Mouse (Mus musculus) hindbrain, embryonic 16.5 days (tissue): ENCODE data around the gene Meis2. TPM values are rescaled to one million over a fixed set of nuclear protein-coding genes. Genes with fewer than 3 reads are reported as not detected.

Experiments
- ATAC-seq: fragments of 200-750 bp; cut with Nextera tagmentation; 2 replicates; pipeline ENCODE4 v1.8.0; 2017; ENCODE audit warnings: moderate TSS enrichment, moderate library complexity
- H3K27ac ChIP-seq: fragments of 300-500 bp; sonication (generic); 2 replicates; pipeline ENCODE4 v1.5.1; 2014; ENCODE audit warnings: low read depth, mild to moderate bottlenecking, control low read depth, low read length, moderate library complexity
- H3K27me3 ChIP-seq: fragments of 300-500 bp; sonication (generic); replicated peaks from 2 replicates; pipeline ENCODE4 v1.6.1; 2014; ENCODE audit warnings: low read length; ENCODE audit not compliant: control insufficient read depth, insufficient read depth
- H3K36me3 ChIP-seq: fragments of 300-500 bp; sonication (generic); 2 replicates; pipeline ENCODE4 v1.6.1; 2014; ENCODE audit warnings: mild to moderate bottlenecking, low read length, moderate library complexity, mixed read lengths; ENCODE audit not compliant: control insufficient read depth, insufficient read depth
- H3K4me1 ChIP-seq: fragments of 300-500 bp; sonication (generic); 2 replicates; pipeline ENCODE4 v1.6.1; 2014; ENCODE audit warnings: low read depth, low read length; ENCODE audit not compliant: control insufficient read depth, insufficient read depth
- H3K4me2 ChIP-seq: fragments of 300-500 bp; sonication (generic); 2 replicates; pipeline ENCODE4 v1.6.1; 2014; ENCODE audit warnings: mild to moderate bottlenecking, low read length, control low read depth, moderate library complexity
- H3K4me3 ChIP-seq: fragments of 300-500 bp; sonication (generic); 2 replicates; pipeline ENCODE4 v1.5.1; 2014; ENCODE audit warnings: mild to moderate bottlenecking, low read length, control low read depth, moderate library complexity
- H3K9ac ChIP-seq: fragments of 300-500 bp; sonication (generic); 2 replicates; pipeline ENCODE4 v1.6.1; 2014; ENCODE audit warnings: low read depth, mild to moderate bottlenecking, control low read depth, low read length, moderate library complexity
- H3K9me3 ChIP-seq: fragments of 300-500 bp; sonication (generic); 2 replicates; pipeline ENCODE4 v1.6.1; 2014; ENCODE audit warnings: mild to moderate bottlenecking, low read length, moderate library complexity; ENCODE audit not compliant: control insufficient read depth
- WGBS: fragments of 180-500 bp; shearing (Covaris S2); extraction: QIAGEN DNeasy Blood & Tissue Kit; methylation state at CpG from one replicate; pipeline ENCODE4 v1.1.7; 2014; 5-methylcytosine and 5-hydroxymethylcytosine counted together
- polyA plus RNA-seq: library from polyadenylated mRNA; unstranded; fragments of >200 nt; fragmentation: Nextera tagmentation; extraction: Ambion mirVana; gene quantifications from 2 replicates; pipeline ENCODE4 v1.2.1, GENCODE M21; 2015

Gene Meis2
- polyA plus RNA-seq, 1 experiment from 2014 or later, result 128 TPM

DNA sequence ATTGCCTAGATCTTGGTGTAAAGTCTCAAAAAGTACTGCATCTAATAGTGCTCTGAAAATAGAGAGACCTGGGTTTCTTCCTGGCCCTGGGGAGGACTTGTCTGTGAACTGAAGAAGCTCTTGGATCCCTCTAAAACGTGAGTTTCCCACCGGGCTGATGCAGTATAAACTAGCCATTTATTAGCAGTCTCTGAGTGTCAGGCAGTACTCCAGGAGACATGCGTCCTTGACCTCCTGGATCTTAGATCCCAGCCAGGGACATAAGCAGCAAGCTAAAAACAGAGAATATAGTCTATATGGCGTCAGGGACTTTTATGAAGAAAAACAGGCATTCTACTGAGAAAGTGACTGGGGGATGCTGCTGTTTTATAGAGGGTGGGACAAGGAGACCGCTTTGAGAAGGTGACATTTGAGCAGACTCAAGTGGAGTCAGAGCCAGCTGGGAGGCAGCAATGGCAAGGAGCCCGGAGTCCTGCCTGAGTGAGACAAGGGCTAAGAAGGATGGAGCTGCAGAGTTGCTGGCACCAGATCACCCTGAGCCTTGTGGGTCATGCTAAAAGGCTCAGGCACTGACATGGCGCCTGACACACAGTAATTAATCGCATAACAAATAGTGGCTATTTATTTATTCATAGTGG lies 126.6 kb downstream of the Meis2 start:
- Histone ChIP-seq H3K36me3 (no peaks in the 10 kb centered on the region), H3K9me3 (no peaks in the 10 kb centered on the region), H3K4me1 (peaks cover 5% of the 10 kb centered on the region; the same call in 1 of the 2 replicates), H3K27ac (peak overlapping the region; percentile 60; the same call in 1 of the 2 replicates), H3K4me2 (no peak overlapping the region), H3K9ac (no peak overlapping the region), H3K27me3 (no peaks in the 10 kb centered on the region), H3K4me3 (no peak overlapping the region)
- WGBS, result 54% methylated on average over 8 of the region's 8 CpGs
- peak; percentile 90 for ATAC-seq

DNA sequence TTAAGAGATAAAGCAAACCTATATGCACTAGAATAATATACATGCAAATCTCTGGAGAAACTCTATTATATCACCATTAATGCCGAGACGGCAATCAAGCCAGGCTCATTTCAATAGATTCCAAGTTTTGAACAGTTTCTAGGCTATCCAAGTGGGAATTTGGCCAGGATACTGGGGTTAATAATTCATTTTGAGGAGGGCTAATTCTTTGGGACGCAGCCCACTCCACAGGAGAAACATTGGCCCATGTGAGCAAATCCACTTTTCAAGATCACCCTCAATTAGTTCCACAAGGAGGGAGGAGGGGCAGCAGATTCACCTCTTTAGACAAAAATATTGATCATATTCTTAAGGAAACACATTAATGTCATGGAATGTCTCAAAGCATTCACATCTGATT lies 127.3 kb downstream of the Meis2 start:
- no peak overlapping the region for H3K9ac ChIP-seq
- H3K4me1 ChIP-seq, result peaks cover 5% of the 10 kb centered on the region; the same call in 1 of the 2 replicates
- no peaks in the 10 kb centered on the region for H3K27me3 ChIP-seq
- H3K36me3 ChIP-seq, result no peaks in the 10 kb centered on the region
- no peak overlapping the region; the same call in 1 of the 2 replicates for H3K27ac ChIP-seq
- no peak overlapping the region for H3K4me3 ChIP-seq
- H3K4me2 ChIP-seq, result no peak overlapping the region
- WGBS, result 52% methylated on average over 3 of the region's 3 CpGs
- peak; percentile 43; the same call in 1 of the 2 replicates for ATAC-seq
- no peaks in the 10 kb centered on the region for H3K9me3 ChIP-seq

DNA sequence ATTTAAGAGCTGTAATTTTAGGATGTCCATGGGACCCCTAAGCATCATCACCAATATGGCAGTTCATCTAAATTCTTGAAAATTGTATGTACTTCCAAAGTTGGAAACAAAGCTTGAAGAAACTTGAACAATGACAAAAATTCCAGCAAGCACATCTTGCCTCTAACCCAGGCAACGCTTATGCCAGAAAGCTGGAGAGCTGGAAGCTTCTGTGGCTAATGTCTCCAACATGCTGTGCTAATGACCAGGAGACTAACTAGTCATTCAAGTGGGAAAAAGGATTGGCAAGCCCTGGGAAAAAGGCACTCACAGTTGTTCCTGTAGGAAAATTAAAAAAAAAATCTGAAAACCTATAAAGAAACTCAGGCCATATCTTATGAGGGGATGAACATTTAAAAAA lies 127.7 kb downstream of the Meis2 start:
- Histone ChIP-seq H3K4me3 (no peak overlapping the region), H3K4me2 (no peak overlapping the region), H3K27ac (no peak overlapping the region), H3K4me1 (peaks cover 5% of the 10 kb centered on the region; the same call in 1 of the 2 replicates), H3K27me3 (no peaks in the 10 kb centered on the region), H3K9me3 (no peaks in the 10 kb centered on the region), H3K36me3 (no peaks in the 10 kb centered on the region), H3K9ac (no peak overlapping the region)
- 54% methylated on average over 1 of the region's 1 CpGs for WGBS
- no peak for ATAC-seq

DNA sequence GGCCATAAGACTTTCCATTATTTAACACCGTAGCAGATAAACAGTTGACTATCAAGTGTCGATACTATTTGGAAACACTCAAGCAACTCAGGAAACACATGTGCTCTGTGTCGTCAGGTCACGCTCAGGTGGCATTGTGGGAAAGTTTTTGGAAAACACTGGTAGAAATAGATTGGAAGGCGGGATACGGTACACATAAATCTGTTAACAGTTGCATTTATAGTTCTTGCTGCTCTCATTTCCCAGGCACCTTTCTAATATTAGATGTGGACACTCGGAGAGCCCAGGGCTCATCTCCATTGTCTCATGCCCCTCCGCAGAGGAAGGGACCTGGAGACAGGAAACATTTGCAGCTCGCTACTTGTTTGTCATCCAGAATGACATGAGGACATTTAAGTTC lies 128.9 kb downstream of the Meis2 start:
- Histone ChIP-seq H3K9me3 (no peaks in the 10 kb centered on the region), H3K4me3 (no peak overlapping the region), H3K4me1 (peaks cover 5% of the 10 kb centered on the region; the same call in 1 of the 2 replicates), H3K9ac (no peak overlapping the region), H3K4me2 (no peak overlapping the region), H3K27me3 (no peaks in the 10 kb centered on the region), H3K27ac (no peak overlapping the region), H3K36me3 (no peaks in the 10 kb centered on the region)
- WGBS, result 95% methylated on average over 9 of the region's 9 CpGs
- no peak for ATAC-seq

DNA sequence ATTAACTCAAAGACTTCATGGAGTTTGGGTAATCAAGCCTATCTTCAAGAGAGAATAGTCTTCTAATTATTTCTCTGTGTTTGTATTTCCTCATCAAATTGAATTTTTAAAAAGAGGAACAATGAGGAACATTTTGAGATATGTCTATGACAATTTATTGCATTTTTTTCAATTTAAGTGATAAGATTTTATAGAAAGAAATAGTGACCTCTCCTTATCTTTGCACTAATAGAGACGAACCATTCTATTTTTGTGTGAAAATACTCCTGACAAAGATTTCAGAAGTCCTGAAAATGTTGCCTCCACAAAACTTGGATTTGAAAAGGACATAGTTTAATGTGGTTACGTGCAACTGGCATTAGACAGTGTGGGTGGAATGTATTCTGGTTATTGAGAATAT lies 131.3 kb downstream of the Meis2 start:
- no peaks in the 10 kb centered on the region for H3K27me3 ChIP-seq
- no peak overlapping the region for H3K4me2 ChIP-seq
- WGBS, result 86% methylated on average over 2 of the region's 2 CpGs
- ATAC-seq, result no peak
- no peak overlapping the region for H3K9ac ChIP-seq
- H3K9me3 ChIP-seq, result no peaks in the 10 kb centered on the region
- no peak overlapping the region for H3K4me3 ChIP-seq
- H3K36me3 ChIP-seq, result no peaks in the 10 kb centered on the region
- no peak overlapping the region for H3K27ac ChIP-seq
- peaks cover 5% of the 10 kb centered on the region; the same call in 1 of the 2 replicates for H3K4me1 ChIP-seq

DNA sequence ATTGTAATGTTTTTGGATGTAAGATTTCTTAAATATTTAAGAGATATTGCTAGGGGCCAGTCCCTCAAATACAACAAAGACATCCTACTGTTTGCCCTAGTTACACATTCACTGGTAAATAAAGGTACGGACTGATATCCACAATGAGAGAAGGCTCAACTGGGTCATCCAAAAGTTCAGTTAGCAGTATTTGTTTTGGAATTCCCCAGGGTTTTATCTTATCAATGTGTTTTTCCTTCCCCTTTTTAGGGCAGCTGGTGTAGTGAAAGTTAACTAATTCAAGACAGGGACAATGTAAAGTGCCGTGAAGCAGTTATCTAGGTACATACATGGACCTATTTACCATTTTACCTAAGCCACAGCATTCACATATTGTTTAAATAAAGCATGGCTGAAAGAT lies 132.4 kb downstream of the Meis2 start:
- peaks cover 2% of the 10 kb centered on the region; the same call in 1 of the 2 replicates for H3K4me1 ChIP-seq
- ATAC-seq, result no peak
- 70% methylated on average over 2 of the region's 2 CpGs for WGBS

DNA sequence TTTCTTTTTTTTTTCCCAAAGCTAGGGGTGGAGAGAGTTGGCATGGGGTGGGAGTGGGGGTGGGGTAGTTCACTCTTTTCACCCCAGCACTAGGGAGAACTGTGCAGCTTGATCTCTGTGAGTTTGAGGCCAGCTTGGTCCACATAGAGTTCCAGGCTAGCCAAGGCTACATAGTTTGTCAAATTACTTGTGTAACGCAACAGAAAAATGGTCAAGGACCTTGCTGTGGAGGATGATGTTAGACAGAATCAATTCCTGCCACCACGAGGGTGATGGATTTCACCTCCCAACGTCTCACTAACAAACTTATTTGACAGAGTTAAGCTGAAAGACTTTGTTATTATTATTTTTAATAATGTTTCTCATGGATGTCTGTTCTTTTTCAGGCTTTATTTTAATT lies 139.9 kb downstream of the Meis2 start:
- no peak overlapping the region for H3K4me2 ChIP-seq
- no peak overlapping the region for H3K27ac ChIP-seq
- no peaks in the 10 kb centered on the region for H3K36me3 ChIP-seq
- no peaks in the 10 kb centered on the region for H3K27me3 ChIP-seq
- no peaks in the 10 kb centered on the region for H3K9me3 ChIP-seq
- WGBS, result 71% methylated on average over 3 of the region's 3 CpGs
- no peak overlapping the region for H3K4me3 ChIP-seq
- no peak overlapping the region for H3K9ac ChIP-seq
- no peak for ATAC-seq
- H3K4me1 ChIP-seq, result peaks cover 4% of the 10 kb centered on the region

More for the DNA sequence above, 132.4 kb downstream of the Meis2 start:
- Histone ChIP-seq H3K27me3 (no peaks in the 10 kb centered on the region), H3K27ac (no peak overlapping the region), H3K4me3 (no peak overlapping the region), H3K9me3 (no peaks in the 10 kb centered on the region), H3K36me3 (no peaks in the 10 kb centered on the region), H3K9ac (no peak overlapping the region), H3K4me2 (no peak overlapping the region)

DNA sequence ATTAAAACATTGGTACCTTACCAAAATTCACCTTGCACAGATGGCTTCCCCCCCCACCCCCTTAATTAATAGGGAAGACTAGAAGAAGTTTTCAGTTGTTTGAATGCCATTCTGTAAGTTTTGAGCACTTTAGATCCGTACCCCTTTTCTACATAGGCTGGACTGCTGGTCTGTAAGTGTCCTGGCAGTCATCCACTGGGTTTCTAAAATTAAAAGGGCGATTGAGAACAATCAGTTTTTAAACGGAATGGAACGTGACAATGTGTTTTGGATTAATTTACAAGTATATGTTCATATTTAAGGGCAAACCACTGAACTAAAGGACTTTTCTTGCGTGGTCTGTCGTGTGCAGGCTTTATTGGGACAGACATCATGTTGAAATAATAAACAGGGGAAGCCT lies 141.2 kb downstream of the Meis2 start:
- WGBS, result 71% methylated on average over 6 of the region's 6 CpGs

DNA sequence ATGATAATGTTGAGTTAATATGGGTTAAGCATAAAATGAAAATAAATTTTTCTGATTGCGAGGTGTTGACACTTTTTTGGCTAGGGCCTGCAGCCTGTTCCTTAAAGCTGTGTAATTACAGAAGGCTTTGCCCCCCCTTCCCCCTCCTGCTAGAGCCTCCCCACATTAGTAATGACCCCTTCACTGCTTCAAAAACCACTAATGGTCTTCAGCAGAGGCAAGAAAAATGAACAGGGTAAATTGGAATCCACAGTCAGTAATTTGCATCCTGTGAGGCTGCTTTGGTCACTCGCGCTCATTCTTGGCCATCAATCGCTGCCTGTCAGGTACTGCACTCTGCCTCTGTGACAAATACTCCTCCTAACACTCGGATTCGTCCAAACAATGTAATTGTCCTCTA lies 142.4 kb downstream of the Meis2 start:
- Histone ChIP-seq H3K4me3 (no peak overlapping the region), H3K4me1 (peaks cover 4% of the 10 kb centered on the region), H3K4me2 (no peak overlapping the region), H3K27me3 (no peaks in the 10 kb centered on the region), H3K9me3 (no peaks in the 10 kb centered on the region), H3K27ac (peak overlapping the region; percentile 24; the same call in 1 of the 2 replicates), H3K9ac (no peak overlapping the region), H3K36me3 (no peaks in the 10 kb centered on the region)
- no peak for ATAC-seq
- WGBS, result 27% methylated on average over 6 of the region's 6 CpGs

More for the DNA sequence above, 141.2 kb downstream of the Meis2 start:
- H3K9ac ChIP-seq, result no peak overlapping the region
- no peaks in the 10 kb centered on the region for H3K36me3 ChIP-seq
- H3K9me3 ChIP-seq, result no peaks in the 10 kb centered on the region
- peaks cover 4% of the 10 kb centered on the region for H3K4me1 ChIP-seq
- H3K27me3 ChIP-seq, result no peaks in the 10 kb centered on the region
- no peak for ATAC-seq
- no peak overlapping the region for H3K4me2 ChIP-seq
- H3K4me3 ChIP-seq, result no peak overlapping the region
- H3K27ac ChIP-seq, result no peak overlapping the region
